Mouse (Mus musculus) liver, embryonic 11.5 days (tissue): Measurements from ENCODE around the gene Mrpl21. TPM values are rescaled to one million over a fixed set of nuclear protein-coding genes. Genes with fewer than 3 reads are reported as not detected.
A peak's percentile ranks its signal among the peaks of the same experiment; 100 is the strongest.

Experiments
- ATAC-seq: fragments of 200-750 bp; cut with Nextera tagmentation; replicated peaks from 2 replicates; pipeline ENCODE4 v1.8.0; 2017; ENCODE audit warnings: moderate number of reproducible peaks, mild to moderate bottlenecking, moderate TSS enrichment, moderate library complexity; ENCODE audit not compliant: low FRiP score
- DNase-seq: peaks from one replicate; pipeline ENCODE4 v3.0.0-alpha.2; 2017; ENCODE audit warnings: low spot score
- H3K27ac ChIP-seq: fragments of 300-500 bp; sonication (generic); 2 replicates; pipeline ENCODE4 v1.5.1; 2014; ENCODE audit warnings: mild to moderate bottlenecking, low read depth, low read length, control low read depth
- H3K27me3 ChIP-seq: fragments of 300-500 bp; sonication (generic); replicated peaks from 2 replicates; pipeline ENCODE4 v1.6.1; 2014; ENCODE audit warnings: low read length, mixed read lengths; ENCODE audit not compliant: control insufficient read depth, insufficient read depth
- H3K36me3 ChIP-seq: fragments of 300-500 bp; sonication (generic); 2 replicates; pipeline ENCODE4 v1.6.1; 2014; ENCODE audit warnings: mild to moderate bottlenecking, low read length, moderate library complexity, mixed read lengths; ENCODE audit not compliant: control insufficient read depth, insufficient read depth
- H3K4me1 ChIP-seq: fragments of 300-500 bp; sonication (generic); replicated peaks from 2 replicates; pipeline ENCODE4 v1.6.1; 2014; ENCODE audit warnings: low read length, mixed read lengths; ENCODE audit not compliant: control insufficient read depth, insufficient read depth
- H3K4me2 ChIP-seq: fragments of 300-500 bp; sonication (generic); 2 replicates; pipeline ENCODE4 v1.6.1; 2014; ENCODE audit warnings: mild to moderate bottlenecking, control low read depth, moderate library complexity
- H3K4me3 ChIP-seq: fragments of 300-500 bp; sonication (generic); 2 replicates; pipeline ENCODE4 v1.5.1; 2014; ENCODE audit warnings: low read depth, low read length, control low read depth
- H3K9ac ChIP-seq: fragments of 300-500 bp; sonication (generic); 2 replicates; pipeline ENCODE4 v1.6.1; 2014; ENCODE audit warnings: low read depth, low read length, control low read depth
- H3K9me3 ChIP-seq: fragments of 300-500 bp; sonication (generic); 2 replicates; pipeline ENCODE4 v1.6.1; 2016; ENCODE audit warnings: low read length, inconsistent platforms, mixed read lengths; ENCODE audit not compliant: control insufficient read depth
- WGBS: fragments of 180-500 bp; shearing (Covaris S2); extraction: QIAGEN DNeasy Blood & Tissue Kit; methylation state at CpG from one replicate; pipeline ENCODE4 v1.1.7; 2014; 5-methylcytosine and 5-hydroxymethylcytosine counted together
- polyA plus RNA-seq: library from polyadenylated mRNA; unstranded; fragments of >200 nt; fragmentation: Nextera tagmentation; extraction: Ambion mirVana; gene quantifications from 2 replicates; pipeline ENCODE4 v1.2.1, GENCODE M21; 2014

Mrpl21 gene
- polyA plus RNA-seq, 1 experiment from 2014 or later: 154 TPM

DNA sequence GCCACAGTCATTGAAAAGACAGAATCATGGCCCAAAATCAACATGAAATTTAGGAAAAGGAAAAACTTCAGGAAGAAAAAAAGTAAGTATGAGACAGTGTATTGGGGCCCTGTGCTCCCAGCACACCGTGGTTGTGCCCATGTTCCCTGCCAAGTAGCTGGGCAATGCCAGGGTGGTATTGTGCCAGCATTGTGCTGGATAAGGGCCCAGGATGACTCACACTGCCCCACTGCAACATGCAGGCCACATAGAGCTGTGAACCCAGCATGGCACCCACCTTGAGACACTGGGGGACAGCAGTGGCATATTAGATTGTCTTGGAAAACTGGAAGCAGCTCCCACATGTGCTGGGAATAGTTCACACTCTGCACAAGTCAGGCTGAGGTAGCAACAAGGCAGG, 6.3 kb downstream of the Mrpl21 start:
- Histone ChIP-seq H3K27me3 (no peaks in the 10 kb centered on the region), H3K36me3 (peaks cover 29% of the 10 kb centered on the region), H3K4me2 (no peak overlapping the region), H3K9me3 (no peaks in the 10 kb centered on the region), H3K4me1 (no peaks in the 10 kb centered on the region; the same call in 1 of the 2 replicates), H3K9ac (no peak overlapping the region), H3K27ac (no peak overlapping the region), H3K4me3 (no peak overlapping the region)
- 91% methylated on average over 1 of the region's 1 CpGs for WGBS
- ATAC-seq: no peak
- no peak for DNase-seq

DNA sequence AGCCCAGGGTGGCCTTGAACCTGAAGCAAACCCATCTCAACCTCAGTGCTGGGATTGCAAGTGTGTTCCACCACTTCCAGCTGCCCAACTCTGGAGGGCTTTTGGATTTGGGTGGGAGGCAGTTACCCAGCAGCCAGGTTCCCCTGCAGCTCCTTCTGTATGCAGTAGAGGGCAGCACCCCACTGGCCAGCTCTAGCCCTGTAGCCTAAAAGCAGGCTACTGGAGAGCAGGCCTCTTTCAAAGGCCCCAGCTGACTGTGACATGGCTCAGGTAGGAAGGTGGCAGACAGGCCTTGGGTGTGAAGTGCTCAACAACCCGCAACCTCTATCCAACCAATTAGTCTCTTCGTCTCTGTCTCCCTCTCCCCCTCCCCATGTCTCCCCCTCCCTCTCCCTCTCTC, 9.3 kb downstream of the Mrpl21 start:
- H3K4me2 ChIP-seq: no peak overlapping the region
- no peaks in the 10 kb centered on the region for H3K9me3 ChIP-seq
- H3K27ac ChIP-seq: no peak overlapping the region
- DNase-seq: no peak
- no peaks in the 10 kb centered on the region for H3K27me3 ChIP-seq
- no peaks in the 10 kb centered on the region for H3K4me1 ChIP-seq
- H3K4me3 ChIP-seq: no peak overlapping the region
- no peak overlapping the region for H3K9ac ChIP-seq
- peak; percentile 68; the same call in 1 of the 2 replicates for ATAC-seq
- H3K36me3 ChIP-seq: peaks cover 21% of the 10 kb centered on the region
- 73% methylated on average over 2 of the region's 2 CpGs for WGBS

DNA sequence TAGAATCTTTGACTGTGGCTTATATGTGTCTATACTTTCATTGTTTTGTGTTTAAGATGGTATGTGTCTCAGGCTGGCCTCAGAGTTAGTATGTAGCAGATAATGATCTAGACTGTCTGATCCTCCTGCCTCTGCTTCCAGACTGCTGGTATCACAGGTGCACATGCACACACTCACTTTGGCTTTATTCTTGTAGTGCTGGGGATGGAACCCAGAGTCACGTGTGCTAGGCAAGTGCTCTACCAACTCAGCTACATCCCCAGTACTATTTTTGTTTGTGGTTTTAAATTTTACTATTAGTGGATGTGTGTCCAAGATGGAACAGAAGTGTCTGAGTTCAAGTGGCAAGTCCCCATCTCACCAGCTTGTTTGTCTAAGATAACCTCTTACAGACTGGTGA, 10.3 kb downstream of the Mrpl21 start:
- DNase-seq (no peak), ATAC-seq (no peak)
- Histone ChIP-seq H3K9ac (no peak overlapping the region), H3K4me3 (no peak overlapping the region), H3K4me2 (no peak overlapping the region), H3K9me3 (no peaks in the 10 kb centered on the region), H3K4me1 (no peaks in the 10 kb centered on the region), H3K27ac (no peak overlapping the region), H3K36me3 (peaks cover 20% of the 10 kb centered on the region), H3K27me3 (no peaks in the 10 kb centered on the region)
- 94% methylated on average over 1 of the region's 1 CpGs for WGBS

DNA sequence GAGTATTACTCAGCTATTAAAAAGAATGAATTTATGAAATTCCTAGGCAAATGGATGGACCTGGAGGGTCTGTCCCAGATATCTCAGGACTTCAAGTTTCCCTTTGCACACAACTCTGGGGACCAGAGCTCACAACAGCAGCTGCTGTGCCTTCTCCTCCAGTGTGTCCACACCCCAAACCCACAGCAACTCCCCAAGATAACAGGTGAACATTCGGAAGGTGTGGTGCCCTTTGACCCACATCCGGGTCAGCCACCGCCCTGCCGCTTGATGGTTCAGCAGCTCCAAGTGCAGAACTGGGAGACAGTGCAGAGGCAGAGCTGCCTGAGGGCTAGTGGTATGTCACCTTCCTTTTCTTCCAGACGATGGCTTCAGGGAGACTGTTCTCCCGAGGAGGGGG, 12.5 kb downstream of the Mrpl21 start:
- H3K4me3 ChIP-seq: no peak overlapping the region
- no peak overlapping the region for H3K4me2 ChIP-seq
- H3K27me3 ChIP-seq: no peaks in the 10 kb centered on the region
- ATAC-seq (no peak), DNase-seq (no peak)
- peaks cover 5% of the 10 kb centered on the region for H3K36me3 ChIP-seq
- H3K4me1 ChIP-seq: no peaks in the 10 kb centered on the region
- H3K27ac ChIP-seq: no peak overlapping the region
- no peak overlapping the region for H3K9ac ChIP-seq
- no peaks in the 10 kb centered on the region for H3K9me3 ChIP-seq
- 77% methylated on average over 6 of the region's 6 CpGs for WGBS

DNA sequence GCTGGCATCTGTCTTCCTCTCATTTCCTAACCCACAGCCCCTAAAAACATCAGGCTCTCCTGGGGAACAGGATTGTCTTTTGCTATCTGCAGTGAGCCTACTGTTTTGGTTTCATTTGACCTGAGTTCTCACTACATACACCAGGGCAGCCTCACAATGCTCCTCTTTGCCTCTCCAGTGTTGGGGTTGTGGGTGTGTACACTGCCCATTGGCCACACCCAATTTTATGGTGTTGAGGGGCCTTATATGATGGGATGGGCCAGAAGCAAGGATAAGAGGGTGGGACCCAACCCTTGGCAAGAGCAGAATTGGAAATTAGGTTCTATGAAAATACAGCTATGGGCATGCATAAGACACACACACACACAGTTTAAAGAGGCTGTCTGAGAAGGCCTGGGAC, 14.3 kb downstream of the Mrpl21 start:
- H3K9ac ChIP-seq: no peak overlapping the region
- no peaks in the 10 kb centered on the region for H3K27me3 ChIP-seq
- DNase-seq (no peak), ATAC-seq (no peak)
- no peaks in the 10 kb centered on the region for H3K36me3 ChIP-seq
- H3K9me3 ChIP-seq: no peaks in the 10 kb centered on the region
- H3K27ac ChIP-seq: no peak overlapping the region
- H3K4me3 ChIP-seq: no peak overlapping the region
- H3K4me2 ChIP-seq: no peak overlapping the region
- no peaks in the 10 kb centered on the region for H3K4me1 ChIP-seq

DNA sequence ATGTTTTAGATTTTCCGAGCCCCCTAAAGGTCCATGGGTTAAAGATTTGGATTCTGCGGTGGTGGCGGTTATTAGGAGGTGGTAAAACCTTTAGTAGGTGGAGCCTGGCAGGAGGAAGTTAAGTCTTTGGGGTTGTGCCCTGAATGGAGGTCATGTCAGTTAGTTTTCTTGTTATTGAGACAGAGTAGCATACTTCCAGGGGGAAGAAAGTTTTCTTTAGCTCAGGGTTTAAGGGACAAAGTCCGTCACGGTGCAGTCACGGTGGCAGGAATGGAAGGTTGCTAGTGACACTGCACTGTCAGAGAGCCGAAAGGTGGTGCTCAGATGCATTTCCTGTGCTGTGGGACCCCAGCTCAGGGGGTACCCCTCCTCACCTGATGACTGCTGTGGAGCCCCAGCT, 15.1 kb downstream of the Mrpl21 start:
- no peaks in the 10 kb centered on the region for H3K36me3 ChIP-seq
- no peaks in the 10 kb centered on the region for H3K4me1 ChIP-seq
- ATAC-seq (no peak), DNase-seq (no peak)
- no peak overlapping the region for H3K4me3 ChIP-seq
- H3K9ac ChIP-seq: no peak overlapping the region
- H3K9me3 ChIP-seq: no peaks in the 10 kb centered on the region
- no peaks in the 10 kb centered on the region for H3K27me3 ChIP-seq
- 78% methylated on average over 7 of the region's 7 CpGs for WGBS
- H3K4me2 ChIP-seq: no peak overlapping the region
- no peak overlapping the region for H3K27ac ChIP-seq

DNA sequence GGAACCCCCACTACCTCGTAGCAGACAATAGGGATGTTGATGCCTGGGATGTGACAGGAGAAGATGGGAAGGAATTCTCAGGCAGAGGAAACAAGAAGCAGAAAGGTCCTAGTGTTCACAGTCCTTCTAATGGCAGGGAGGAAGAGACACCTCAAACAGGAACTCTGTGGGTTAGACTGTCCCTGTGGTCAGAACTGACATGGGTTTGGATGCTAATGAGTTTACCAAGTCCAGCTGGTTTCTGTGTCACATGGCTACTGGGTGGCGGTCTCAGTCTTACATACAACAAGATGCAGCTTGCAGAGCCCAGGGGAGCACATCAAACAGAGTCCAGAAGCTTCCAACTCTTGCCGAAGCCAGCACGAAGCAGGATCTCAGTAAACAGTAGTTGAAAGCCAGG, 21.3 kb downstream of the Mrpl21 start:
- ATAC-seq: no peak
- 54% methylated on average over 4 of the region's 4 CpGs for WGBS

DNA sequence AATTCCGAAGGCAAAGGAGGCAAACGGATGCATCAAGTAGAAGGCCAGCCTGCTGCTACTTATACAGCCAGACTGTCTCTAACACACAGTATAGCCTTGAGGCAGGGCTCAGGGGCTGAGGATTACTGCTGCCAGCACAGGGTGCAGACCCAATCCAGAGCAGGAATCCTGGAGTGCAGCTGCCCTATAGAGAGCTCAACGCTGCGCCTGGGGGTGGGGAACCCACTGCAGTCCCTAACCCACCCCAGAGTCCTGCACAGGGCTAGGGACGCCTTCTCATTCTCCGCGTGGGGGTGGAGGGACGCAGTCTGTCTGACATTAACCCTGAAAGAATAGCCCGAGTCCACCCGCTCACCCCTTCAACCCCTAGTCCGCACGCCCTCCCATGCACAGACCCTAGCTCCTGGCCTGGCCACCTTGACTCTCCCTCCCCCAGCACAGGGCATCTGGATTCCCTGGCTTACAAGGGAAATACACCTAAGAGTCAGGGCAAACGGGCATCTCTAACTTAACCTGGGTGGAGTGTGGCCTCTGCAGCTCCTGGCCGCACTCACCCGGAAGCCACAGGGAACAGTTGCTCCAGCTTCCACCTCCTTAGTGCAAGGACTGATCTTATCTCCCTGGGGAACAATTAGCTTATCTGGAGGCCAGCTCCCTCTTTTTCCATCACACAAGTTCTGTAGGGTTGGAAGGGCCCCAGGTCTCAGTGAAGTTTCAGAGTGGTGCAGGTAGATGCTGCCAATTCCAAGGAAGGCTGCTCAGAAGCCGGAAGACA, 24.7 kb downstream of the Mrpl21 start:
- Histone ChIP-seq H3K27me3 (no peaks in the 10 kb centered on the region), H3K9ac (no peak overlapping the region; the same call in 1 of the 2 replicates), H3K4me3 (no peak overlapping the region), H3K27ac (no peak overlapping the region), H3K4me1 (no peaks in the 10 kb centered on the region), H3K36me3 (no peaks in the 10 kb centered on the region), H3K4me2 (no peak overlapping the region), H3K9me3 (no peaks in the 10 kb centered on the region; the same call in 1 of the 2 replicates)
- no peak for DNase-seq
- WGBS: 52% methylated on average over 16 of the region's 16 CpGs
- no peak for ATAC-seq

More for the DNA sequence above, 21.3 kb downstream of the Mrpl21 start:
- no peak overlapping the region for H3K27ac ChIP-seq
- H3K4me2 ChIP-seq: no peak overlapping the region
- H3K9me3 ChIP-seq: no peaks in the 10 kb centered on the region
- H3K27me3 ChIP-seq: no peaks in the 10 kb centered on the region
- H3K9ac ChIP-seq: no peak overlapping the region
- no peaks in the 10 kb centered on the region for H3K4me1 ChIP-seq
- DNase-seq: no peak
- H3K4me3 ChIP-seq: no peak overlapping the region
- no peaks in the 10 kb centered on the region for H3K36me3 ChIP-seq

DNA sequence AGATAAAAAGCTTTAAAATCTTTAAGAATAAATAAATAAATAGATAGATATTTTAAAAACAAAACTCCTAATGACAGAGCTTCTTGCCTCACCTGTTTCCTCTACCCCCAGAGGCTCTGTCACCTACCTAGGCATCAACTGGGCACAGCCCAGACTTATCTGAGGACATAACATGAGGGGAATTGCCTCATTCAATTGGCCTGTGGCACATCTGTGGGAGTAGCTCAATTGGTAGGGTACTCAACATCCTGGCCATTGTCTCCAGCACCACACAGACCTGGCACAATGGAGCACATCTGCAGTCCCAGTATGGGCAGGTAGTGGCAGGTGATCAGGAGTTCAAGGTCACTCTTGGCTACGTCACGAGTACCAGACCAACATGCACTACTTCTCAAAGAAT, 36.6 kb downstream of the Mrpl21 start:
- Histone ChIP-seq H3K36me3 (no peaks in the 10 kb centered on the region), H3K9me3 (no peaks in the 10 kb centered on the region), H3K4me3 (no peak overlapping the region), H3K27ac (no peak overlapping the region), H3K4me2 (no peak overlapping the region), H3K9ac (no peak overlapping the region), H3K27me3 (no peaks in the 10 kb centered on the region), H3K4me1 (peaks cover 3% of the 10 kb centered on the region)
- no peak for DNase-seq
- 74% methylated on average over 2 of the region's 2 CpGs for WGBS
- no peak for ATAC-seq
